In genomic region chr3:84654246-84654826, GRCm38 (mm10) we compare ENCODE assay signal across 8 mouse cellular contexts. TPM values are rescaled to one million over a fixed set of nuclear protein-coding genes. Genes with fewer than 3 reads are reported as not detected.
A peak's percentile ranks its signal among the peaks of the same experiment; 100 is the strongest.
DNase-seq lines count a peak whose midpoint lies in the region; ATAC-seq and TF ChIP-seq lines count a peak whose summit lies in the region.

No protein-coding gene starts in this region.

- no peak for TF ChIP-seq POLR2A in small intestine, adult 2 months (IDR thresholded peaks at IDR 0.05; ENCODE audit: low read depth, low read length)

- no peak for DNase-seq in lung, postnatal 36 days
- DNase-seq in cerebellum, adult 9-10 months = peak; percentile 19
- peak; percentile 41 to 54 (median 41) for DNase-seq in liver, embryonic 14.5 days (ENCODE audit: low read depth in 3 of 3, low spot score in 3 of 3)
- no peak for DNase-seq in left cerebral cortex, adult 11 months (ENCODE audit: low spot score)
- no peak for DNase-seq in layer of hippocampus, postnatal 25 days (ENCODE audit: extremely low spot score in 1 of 2, low spot score in 1 of 2)

- H3K27ac ChIP-seq in lung, embryonic 16.5 days (ENCODE audit: low read length) = no peak overlapping the region
- peak overlapping the region; percentile 79 to 83 for H3K27ac ChIP-seq in heart, embryonic 14.5 days (replicated peaks in 1 of 2; ENCODE audit: control insufficient read depth in 1 of 2, insufficient read depth in 1 of 2, low read depth in 2 of 2, low read length in 2 of 2)
- no peak overlapping the region for H3K27ac ChIP-seq in liver, embryonic 14.5 days
- H3K27ac ChIP-seq in small intestine, adult 2 months (ENCODE audit: insufficient read depth, low read depth, low read length) = peak overlapping the region; percentile 76

- peak; percentile 52 for ATAC-seq in lung, embryonic 16.5 days (ENCODE audit: low read depth)
- no peak for ATAC-seq in heart, embryonic 14.5 days (ENCODE audit: insufficient number of reproducible peaks, insufficient read depth, low FRiP score, low read depth)
- ATAC-seq in liver, embryonic 14.5 days (ENCODE audit: insufficient read depth) = peak; percentile 85

- H3K9ac ChIP-seq in lung, embryonic 16.5 days (ENCODE audit: low read length) = no peak overlapping the region
- peak overlapping the region; percentile 56 for H3K9ac ChIP-seq in heart, embryonic 14.5 days (ENCODE audit: low read length)
- peak overlapping the region; percentile 31 for H3K9ac ChIP-seq in liver, embryonic 14.5 days (replicated peaks)

- H3K4me1 ChIP-seq in lung, embryonic 16.5 days (replicated peaks; ENCODE audit: control insufficient read depth, insufficient read depth, low read length) = peaks cover 11% of the 10 kb centered on the region
- peaks cover 18 to 34% of the 10 kb centered on the region in 2 experiments for H3K4me1 ChIP-seq in heart, embryonic 14.5 days (ENCODE audit: control insufficient read depth in 2 of 2, insufficient read depth in 2 of 2, low read length in 2 of 2)
- H3K4me1 ChIP-seq in liver, embryonic 14.5 days (replicated peaks; ENCODE audit: control insufficient read depth in 2 of 2, insufficient read depth in 2 of 2, low read length in 1 of 2) = peaks cover 12 to 22% of the 10 kb centered on the region in 2 experiments; a peak in 3 of 4 replicates
- H3K4me1 ChIP-seq in small intestine, adult 2 months (ENCODE audit: control insufficient read depth, insufficient read depth, insufficient read length, low read length) = peaks cover 30% of the 10 kb centered on the region

- 7% methylated on average over 12 of the region's 12 CpGs for WGBS in lung, embryonic 16.5 days
- WGBS in heart, embryonic 14.5 days = 3% methylated on average over 12 of the region's 12 CpGs
- WGBS in liver, embryonic 14.5 days (ENCODE audit: insufficient replicate concordance) = 8% methylated on average over 12 of the region's 12 CpGs
- WGBS in small intestine, adult 2 months = 7% methylated on average over 12 of the region's 12 CpGs

- H3K4me3 ChIP-seq in lung, embryonic 16.5 days (ENCODE audit: low read length) = peak overlapping the region; percentile 22
- H3K4me3 ChIP-seq in heart, embryonic 14.5 days (ENCODE audit: control insufficient read depth in 1 of 2, insufficient read depth in 1 of 2, low read depth in 1 of 2, low read length in 2 of 2) = peak overlapping the region; percentile 2 to 26; a peak in 3 of 4 replicates
- peak overlapping the region; percentile 29 to 52; a peak in 3 of 4 replicates for H3K4me3 ChIP-seq in liver, embryonic 14.5 days (ENCODE audit: insufficient read depth in 1 of 2, low read depth in 2 of 2, low read length in 2 of 2)
- peak overlapping the region; percentile 32 for H3K4me3 ChIP-seq in small intestine, adult 2 months (ENCODE audit: low read depth, low read length)

- H3K27me3 ChIP-seq in lung, embryonic 16.5 days (ENCODE audit: control insufficient read depth, insufficient read depth, low read depth, low read length) = no peaks in the 10 kb centered on the region
- H3K27me3 ChIP-seq in heart, embryonic 14.5 days (ENCODE audit: control insufficient read depth, insufficient read depth, low read length) = no peaks in the 10 kb centered on the region
- no peaks in the 10 kb centered on the region for H3K27me3 ChIP-seq in liver, embryonic 14.5 days (ENCODE audit: control insufficient read depth, insufficient read depth, low read length)
- H3K27me3 ChIP-seq in small intestine, adult 2 months (ENCODE audit: control insufficient read depth, insufficient read depth, low read length) = no peaks in the 10 kb centered on the region

- no peaks in the 10 kb centered on the region for H3K36me3 ChIP-seq in lung, embryonic 16.5 days (ENCODE audit: control insufficient read depth, insufficient read depth, low read length)
- H3K36me3 ChIP-seq in heart, embryonic 14.5 days (ENCODE audit: control insufficient read depth, insufficient read depth, low read length) = no peaks in the 10 kb centered on the region
- no peaks in the 10 kb centered on the region for H3K36me3 ChIP-seq in liver, embryonic 14.5 days (replicated peaks; ENCODE audit: control insufficient read depth, insufficient read depth, low read depth)
- H3K36me3 ChIP-seq in small intestine, adult 2 months (ENCODE audit: control insufficient read depth, insufficient read depth, low read length) = no peaks in the 10 kb centered on the region

- peak overlapping the region; percentile 60 for H3K4me2 ChIP-seq in lung, embryonic 16.5 days (ENCODE audit: low read depth, low read length)
- H3K4me2 ChIP-seq in heart, embryonic 14.5 days (ENCODE audit: low read length) = peak overlapping the region; percentile 63
- peak overlapping the region; percentile 77 for H3K4me2 ChIP-seq in liver, embryonic 14.5 days (ENCODE audit: low read depth)

- no peak for TF ChIP-seq CTCF in liver, embryonic 14.5 days (IDR thresholded peaks at IDR 0.05; ENCODE audit: low read depth)
- no peak for TF ChIP-seq CTCF in small intestine, adult 2 months (IDR thresholded peaks at IDR 0.05; ENCODE audit: extremely low read depth, insufficient read length, insufficient replicate concordance, low read depth, low read length)

- 0 out of 2 replicates have a peak, but pooled peaks have one; percentile 13 for TF ChIP-seq EP300 in liver, embryonic 14.5 days (IDR thresholded peaks at IDR 0.05; ENCODE audit: low read depth)

- no peaks in the 10 kb centered on the region for H3K9me3 ChIP-seq in lung, embryonic 16.5 days (ENCODE audit: control insufficient read depth, low read length)
- 0 out of 2 replicates have a peak, but pooled peaks cover 7% of the 10 kb centered on the region for H3K9me3 ChIP-seq in heart, embryonic 14.5 days (ENCODE audit: control insufficient read depth, low read length)
- H3K9me3 ChIP-seq in liver, embryonic 14.5 days (ENCODE audit: control insufficient read depth, low read length) = no peaks in the 10 kb centered on the region; the same call in 1 of the 2 replicates

RNA-seq across cellular contexts. Expression of gene Tmem154, which starts 11.7 kb away (rescaled TPM):
- polyA plus RNA-seq in lung, embryonic 16.5 days (2015; fragmentation: Nextera tagmentation; extraction: Ambion mirVana) = 3.4 and 4.1 TPM in 2 replicates
- 1.2 and 1.8 TPM in 2 replicates for polyA plus RNA-seq in heart, embryonic 14.5 days (2014; fragmentation: Nextera tagmentation; extraction: Ambion mirVana)
- polyA plus RNA-seq in liver, embryonic 14.5 days (2012; rRNA removed) = 0.41 and 0.63 TPM in 2 replicates
- polyA plus RNA-seq in liver, embryonic 14.5 days (2014; fragmentation: Nextera tagmentation; extraction: Ambion mirVana) = 1.2 and 1.3 TPM in 2 replicates
- 1.5 and 2.0 TPM in 2 replicates for polyA plus RNA-seq in small intestine, adult 2 months (2012; rRNA removed)
- under 1 TPM in 1 of 2 experiments, not detected in 1; 0.54 TPM for total RNA-seq in layer of hippocampus, postnatal 25 days (2021)

Comparison
In these comparisons a context has a peak if more than half of its experiments do, and no peak if none do; other contexts are left out.
1. H3K27ac ChIP-seq: peak in heart, embryonic 14.5 days (2 of 2) and small intestine, adult 2 months (single experiment); none in lung, embryonic 16.5 days (single experiment) and liver, embryonic 14.5 days (single experiment).
2. DNase-seq: peak in cerebellum, adult 9-10 months (single experiment) and liver, embryonic 14.5 days (3 of 3); none in lung, postnatal 36 days (single experiment), left cerebral cortex, adult 11 months (single experiment) and layer of hippocampus, postnatal 25 days (0 of 2).
3. Peak in every context shown above with its lines, with median percentiles within 50 percentile points of each other: H3K4me2 ChIP-seq and H3K4me3 ChIP-seq.